Mouse (Mus musculus) G1E (cell line): ENCODE measurements at regions not wholly inside any gene's neighbourhood (a gene's known extent, or its start where the extent isn't known, plus 50 kb on each side); places are given as distances from the start of the nearest gene placed in this dataset.

Experiments used
- CTCF ChIP-seq: IDR thresholded peaks from 2 replicates; pipeline ENCODE4 v1.5.1; 2012; ENCODE audit warnings: low read depth, low read length, inconsistent platforms, mixed read lengths
- GATA2 ChIP-seq: IDR thresholded peaks from 2 replicates; pipeline ENCODE4 v1.6.1; 2012; ENCODE audit warnings: low read depth, low read length, inconsistent platforms, borderline replicate concordance
- POLR2AphosphoS5 ChIP-seq: IDR thresholded peaks from 2 replicates; pipeline ENCODE4 v1.6.1; 2012; ENCODE audit warnings: low read depth, low read length, inconsistent platforms; ENCODE audit not compliant: insufficient replicate concordance

GRCm38 (mm10) chr17:45943244-45943643 is 88.9 kb downstream of the Vegfa start:
- TF ChIP-seq CTCF (no peak), POLR2AphosphoS5 (no peak), GATA2 (no peak)
